Mouse (Mus musculus): ENCODE results near the gene Tmem179. TPM values are rescaled to one million over a fixed set of nuclear protein-coding genes. Genes with fewer than 3 reads are reported as not detected.

The Tmem179 gene
- 100 to 1,000 TPM; 112 to 121 TPM for total RNA-seq (2021)

GRCm38 (mm10) chr12:112516697-112517337, at the start of gene Tmem179:
TSS of gene Tmem179 (minus strand) at chr12:112516747.
- no peak for DNase-seq

- DNase-seq, result no peak
These were observed 46.5 kb upstream of the Tmem179 start for GRCm38 (mm10) chr12:112563011-112563410.

- DNase-seq, result no peak
These were observed 45.9 kb upstream of the Tmem179 start for GRCm38 (mm10) chr12:112562462-112562861.

GRCm38 (mm10) chr12:112561163-112561562, 44.6 kb upstream of the Tmem179 start:
- DNase-seq, result no peak

GRCm38 (mm10) chr12:112560176-112560797, 43.7 kb upstream of the Tmem179 start:
- DNase-seq, result no peak

GRCm38 (mm10) chr12:112559671-112560070, 43.1 kb upstream of the Tmem179 start:
- no peak for DNase-seq

GRCm38 (mm10) chr12:112559231-112559630, 42.7 kb upstream of the Tmem179 start:
- no peak for DNase-seq

- no peak for DNase-seq
These were observed 40.7 kb upstream of the Tmem179 start for GRCm38 (mm10) chr12:112557219-112557618.

GRCm38 (mm10) chr12:112556531-112557060, 40.0 kb upstream of the Tmem179 start:
- DNase-seq, result no peak

GRCm38 (mm10) chr12:112554900-112555299, 38.4 kb upstream of the Tmem179 start:
- no peak for DNase-seq

GRCm38 (mm10) chr12:112552520-112552919, 36.0 kb upstream of the Tmem179 start:
- no peak for DNase-seq

GRCm38 (mm10) chr12:112551861-112552375, 35.4 kb upstream of the Tmem179 start:
- DNase-seq, result peak; percentile 90 to 92

- no peak for DNase-seq
These were observed 32.7 kb upstream of the Tmem179 start for GRCm38 (mm10) chr12:112549287-112549686.

GRCm38 (mm10) chr12:112546110-112546509, 29.6 kb upstream of the Tmem179 start:
- DNase-seq, result no peak

GRCm38 (mm10) chr12:112544946-112545701, 28.6 kb upstream of the Tmem179 start:
- no peak for DNase-seq

- no peak for DNase-seq
These were observed 27.4 kb upstream of the Tmem179 start for GRCm38 (mm10) chr12:112543941-112544340.

- DNase-seq, result peak; percentile 88 to 89
These were observed 26.4 kb upstream of the Tmem179 start for GRCm38 (mm10) chr12:112542920-112543300.

GRCm38 (mm10) chr12:112542257-112542919, 25.8 kb upstream of the Tmem179 start:
- no peak for DNase-seq

GRCm38 (mm10) chr12:112541483-112542091, 25.0 kb upstream of the Tmem179 start:
- peak; percentile 24 to 31 for DNase-seq

- DNase-seq, result no peak
These were observed 23.8 kb upstream of the Tmem179 start for GRCm38 (mm10) chr12:112540321-112540720.

- no peak for DNase-seq
These were observed 23.0 kb upstream of the Tmem179 start for GRCm38 (mm10) chr12:112539466-112539965.

GRCm38 (mm10) chr12:112538356-112538755, 21.8 kb upstream of the Tmem179 start:
- DNase-seq, result no peak

All from layer of hippocampus, postnatal 36 days (tissue).